Mouse (Mus musculus) Patski (cell line): ENCODE measurements at regions not wholly inside any gene's neighbourhood (a gene's known extent, or its start where the extent isn't known, plus 50 kb on each side); places are given as distances from the start of the nearest gene placed in this dataset.
"Not testable (repeated sequence)": the region's sequence is repeated elsewhere in the genome, so short reads cannot be mapped to it uniquely, and the experiment has no call there.

Experiments
- ATAC-seq: fragments of 100-300 bp; one replicate; pipeline ENCODE4 v1.8.0; 2021
- CTCF ChIA-PET: fragments of 350-600 bp; sonication (Branson Sonifier 250); formaldehyde crosslinking; loops from one replicate; lab custom pipeline; 2022; ENCODE audit warnings: inconsistent platforms; lab: Charles Lee
- POLR2A ChIA-PET: fragments of 350-600 bp; sonication (Branson Sonifier 250); formaldehyde crosslinking; loops from one replicate; lab custom pipeline; 2022; ENCODE audit warnings: antibody characterized with exemption, inconsistent platforms; lab: Charles Lee
- DNase-seq: peaks from one replicate; pipeline ENCODE4 v3.0.0-alpha.2; 2011; ENCODE audit warnings: low read depth, low spot score
- H3K27me3 ChIP-seq: fragments of 371-371 bp; one replicate; pipeline ENCODE4 v1.5.1; 2021
- CTCF ChIP-seq: fragments of 100-300 bp; IDR thresholded peaks from one replicate; pipeline ENCODE4 v1.5.1; 2021
- in situ Hi-C: fragments of 300-500 bp; cut with MboI; formaldehyde crosslinking; loops from 3 replicates; pipeline ENCODE4 v1.11.1; 2018; ENCODE audit warnings: low pct_unique_long_range_greater_than_20kb, mixed read lengths

DNA sequence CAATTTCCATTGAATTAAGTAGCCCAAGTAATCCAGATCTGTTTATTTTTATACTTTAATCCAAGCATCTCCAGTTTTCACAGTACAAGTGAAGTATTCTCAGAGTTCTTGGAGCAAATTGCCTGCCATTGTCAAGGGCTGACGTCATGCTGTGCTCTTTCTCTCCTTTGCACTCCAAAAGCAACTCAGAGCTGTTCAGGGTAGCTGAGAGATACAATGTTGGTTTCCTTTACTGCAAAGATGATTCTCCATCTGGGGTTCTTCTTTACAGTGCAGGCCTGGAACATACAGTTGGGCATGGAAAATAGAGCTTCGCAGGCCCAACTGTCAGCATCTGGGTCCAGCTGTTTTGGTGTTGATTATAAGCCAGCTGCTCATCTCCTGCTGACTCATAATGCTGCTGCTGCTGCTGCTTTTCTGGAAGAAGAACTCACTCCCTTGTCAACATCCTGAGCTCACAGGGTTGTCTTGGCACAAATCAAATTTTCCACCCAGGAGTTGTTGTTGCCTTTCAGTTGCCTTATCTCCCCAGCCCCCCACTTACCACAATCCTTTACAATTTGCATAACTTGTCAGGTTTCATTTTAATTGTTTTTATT is 454.7 kb upstream of the Slc5a7 start:
- POLR2A ChIA-PET = no interaction called here

DNA sequence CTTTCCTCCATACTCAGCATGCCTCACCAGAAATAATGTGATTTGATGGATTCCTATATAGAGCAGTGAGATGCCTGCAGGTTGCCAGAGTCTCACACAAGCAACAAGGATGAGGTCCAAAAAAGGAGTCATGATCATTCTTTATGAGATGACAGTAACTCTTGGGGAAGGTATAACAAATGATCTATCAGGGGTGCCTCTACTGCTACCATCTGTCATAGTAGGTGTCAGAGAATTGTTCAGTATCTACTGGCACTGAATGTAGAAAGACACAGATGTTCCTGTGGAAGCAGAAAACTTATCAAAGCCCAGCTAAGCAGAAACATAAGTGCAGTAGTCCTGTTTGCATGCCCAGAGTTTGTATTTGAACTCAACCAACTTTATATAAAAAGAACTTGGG is 454.1 kb upstream of the Slc5a7 start:
- DNase-seq (no peak), ATAC-seq (no peak)
- no peaks in the 10 kb centered on the region for H3K27me3 ChIP-seq
- CTCF ChIA-PET = no interaction called here
- POLR2A ChIA-PET = no interaction called here
- in situ Hi-C loops = no loop called here
- no peak for TF ChIP-seq CTCF

More for the DNA sequence above, 454.7 kb upstream of the Slc5a7 start:
- CTCF ChIA-PET = no interaction called here
- TF ChIP-seq CTCF = no peak
- ATAC-seq = no peak
- in situ Hi-C loops = no loop called here
- no peaks in the 10 kb centered on the region for H3K27me3 ChIP-seq
- no peak for DNase-seq

DNA sequence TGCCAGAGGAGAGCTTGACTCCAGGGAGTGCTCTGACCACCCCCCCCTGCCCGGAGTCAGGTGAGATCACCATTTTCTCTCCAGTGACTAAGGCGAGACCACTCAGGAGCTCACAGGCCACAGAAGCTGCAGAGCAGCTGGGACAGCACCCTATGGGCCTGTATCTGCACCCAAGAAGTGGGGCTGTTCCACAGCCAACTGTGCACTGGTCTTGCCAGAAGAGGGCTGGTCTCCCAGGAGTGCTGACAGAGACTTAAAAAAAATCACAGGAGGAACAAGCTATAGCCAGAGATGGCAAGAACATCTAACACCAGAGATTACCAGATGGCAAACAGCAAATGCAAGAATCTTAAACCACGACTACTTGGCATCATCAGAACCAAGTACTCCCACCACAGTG is 437.0 kb upstream of the Slc5a7 start:
- ATAC-seq = no peak
- in situ Hi-C loops = no loop called here
- no peak for TF ChIP-seq CTCF

DNA sequence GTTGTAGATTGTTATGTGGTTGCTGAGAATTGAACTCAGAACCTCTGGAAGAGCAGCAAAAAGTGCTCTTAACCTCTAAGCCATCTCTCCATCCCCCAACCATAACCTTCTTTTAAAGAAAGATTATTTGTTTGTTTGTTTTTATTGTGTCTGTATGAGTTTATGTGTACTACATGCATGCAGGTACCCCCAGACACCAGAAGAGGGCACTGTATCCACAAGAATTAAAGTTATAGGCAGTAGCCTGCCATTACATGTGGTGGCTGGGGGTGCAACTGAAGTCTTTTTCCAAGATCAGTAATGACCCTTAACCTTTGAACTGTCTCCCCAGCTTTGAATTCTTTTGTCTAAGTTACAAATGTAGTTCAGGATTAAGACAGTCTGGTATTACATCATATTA is 428.8 kb upstream of the Slc5a7 start:
- ATAC-seq (no peak), DNase-seq (no peak)
- ChIA-PET CTCF (no interaction called here), POLR2A (no interaction called here)
- H3K27me3 ChIP-seq = no peaks in the 10 kb centered on the region
- TF ChIP-seq CTCF = peak; percentile 20
- in situ Hi-C loops = no loop called here

More for the DNA sequence above, 437.0 kb upstream of the Slc5a7 start:
- POLR2A ChIA-PET = no interaction called here
- no peak for DNase-seq
- CTCF ChIA-PET = no interaction called here
- no peaks in the 10 kb centered on the region for H3K27me3 ChIP-seq

DNA sequence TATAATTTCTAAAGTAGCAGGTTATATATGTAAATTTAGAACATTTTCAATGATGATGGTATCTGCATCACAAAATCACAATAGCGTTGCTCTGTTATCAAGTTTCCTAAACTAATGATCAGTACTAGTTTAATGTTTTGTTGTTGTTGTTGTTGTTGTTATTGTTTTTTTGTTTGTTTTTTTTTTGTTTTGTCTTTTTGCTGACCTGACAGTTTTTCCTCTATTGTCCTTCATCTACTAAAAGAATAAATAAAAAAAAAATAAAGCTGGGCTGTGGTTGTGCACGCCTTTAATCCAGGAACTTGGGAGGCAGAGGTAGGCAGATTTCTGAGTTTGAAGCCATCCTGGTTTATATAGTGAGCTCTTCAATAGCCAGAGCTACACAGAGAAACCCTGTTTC is 427.9 kb upstream of the Slc5a7 start:
- TF ChIP-seq CTCF = no peak
- in situ Hi-C loops = no loop called here
- DNase-seq (no peak), ATAC-seq (no peak)
- no peaks in the 10 kb centered on the region for H3K27me3 ChIP-seq
- CTCF ChIA-PET = no interaction called here
- POLR2A ChIA-PET = no interaction called here

DNA sequence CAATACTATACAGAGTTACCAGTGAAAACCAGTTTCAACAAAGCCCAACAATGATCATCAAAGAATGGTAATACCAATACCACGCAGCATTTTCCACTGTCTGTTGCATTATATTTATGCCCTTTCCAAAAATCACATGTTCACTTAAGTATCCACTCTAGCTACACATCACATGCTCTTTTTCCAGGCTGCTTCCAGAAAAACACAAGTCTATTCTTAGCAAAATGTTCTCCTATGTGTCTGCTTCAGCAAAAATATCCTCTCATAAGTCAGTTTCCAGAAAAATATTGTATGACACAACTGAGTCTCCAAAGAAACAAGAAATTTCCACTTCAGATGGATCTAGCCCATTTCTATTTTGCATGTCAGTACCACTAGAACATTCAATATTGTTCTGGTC is 414.2 kb upstream of the Slc5a7 start:
- POLR2A ChIA-PET = no interaction called here
- H3K27me3 ChIP-seq = no peaks in the 10 kb centered on the region
- in situ Hi-C loops = no loop called here

DNA sequence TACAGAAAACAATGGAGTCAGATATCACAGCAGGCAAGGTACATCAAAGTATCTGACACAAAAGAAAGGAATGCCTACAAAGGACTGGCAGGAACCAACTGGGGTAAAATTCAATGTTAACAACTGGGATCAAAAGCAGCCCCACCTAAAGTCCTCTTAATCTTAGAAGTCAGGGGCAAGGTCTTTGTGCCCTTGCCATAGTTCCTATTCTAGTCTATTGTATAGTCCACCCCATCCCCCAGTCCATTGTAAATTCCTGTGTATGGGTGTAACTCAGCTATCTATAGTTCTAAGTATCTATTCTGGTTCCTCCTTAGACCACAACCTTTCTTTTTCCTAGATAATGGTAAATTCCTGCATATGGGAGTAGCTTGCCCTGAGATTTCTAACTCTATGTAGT is 409.0 kb upstream of the Slc5a7 start:
- ATAC-seq, DNase-seq, POLR2A ChIA-PET, in situ Hi-C loops, CTCF ChIA-PET, H3K27me3 ChIP-seq: not testable (repeated sequence)

More for the DNA sequence above, 414.2 kb upstream of the Slc5a7 start:
- DNase-seq (no peak), ATAC-seq (no peak)
- CTCF ChIA-PET = no interaction called here
- no peak for TF ChIP-seq CTCF

DNA sequence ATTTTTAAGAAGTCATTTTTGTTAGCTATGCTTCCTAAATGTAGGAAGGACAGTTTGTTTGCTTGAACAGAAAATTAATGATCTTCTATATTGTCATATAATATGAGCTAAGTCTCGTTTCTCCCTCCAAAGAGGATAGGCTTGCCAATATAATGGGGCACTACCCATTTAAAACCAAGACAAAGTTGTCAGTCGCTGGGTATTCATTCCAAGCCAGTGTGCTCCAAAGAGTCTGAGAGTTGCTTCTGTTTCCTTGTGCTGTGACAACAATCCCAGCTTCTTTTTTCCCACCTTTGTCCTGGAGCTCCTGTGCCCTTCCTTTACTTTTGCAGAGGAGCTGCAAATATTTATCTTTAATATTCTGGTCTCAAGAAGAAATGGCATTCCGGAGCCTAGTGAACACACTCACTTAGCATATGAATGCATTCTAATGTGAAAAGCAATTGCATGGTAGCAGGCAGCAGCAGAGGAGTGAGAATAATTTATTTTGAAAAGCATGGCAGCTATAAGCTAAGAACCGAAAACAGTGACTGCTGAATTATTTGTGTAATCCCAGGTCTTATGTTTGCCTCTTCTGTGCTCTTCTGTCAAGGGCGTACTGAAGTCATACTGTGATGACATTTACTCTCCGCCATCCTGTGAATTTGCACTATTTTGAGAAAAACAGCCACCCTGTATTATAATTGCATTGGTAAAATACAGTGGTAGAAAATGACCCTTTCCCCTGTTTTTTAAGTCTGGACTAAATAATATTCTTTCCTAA is 402.7 kb upstream of the Slc5a7 start:
- no peak for TF ChIP-seq CTCF
- ChIA-PET POLR2A (no interaction called here), CTCF (no interaction called here)
- H3K27me3 ChIP-seq = no peaks in the 10 kb centered on the region
- DNase-seq = no peak
- no peak for ATAC-seq
- in situ Hi-C loops = no loop called here

DNA sequence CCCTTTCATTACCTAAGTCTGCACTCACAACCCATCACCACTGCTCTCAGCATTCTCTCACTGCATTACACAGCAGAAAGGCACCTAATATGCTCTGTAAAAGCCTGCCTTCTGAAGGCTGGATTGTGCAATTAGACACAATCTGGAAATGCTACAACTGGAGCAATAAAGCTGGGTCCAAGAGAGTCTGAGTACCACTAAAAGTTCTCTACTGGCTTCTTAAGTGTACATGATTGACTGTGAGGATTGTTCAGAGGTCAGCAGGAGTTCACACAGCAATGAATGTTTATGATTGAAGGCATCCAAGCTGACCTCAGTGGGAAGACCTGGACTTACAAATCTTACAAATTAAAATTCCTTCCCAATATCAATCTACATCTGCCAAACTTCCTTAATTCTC is 395.8 kb upstream of the Slc5a7 start:
- DNase-seq (no peak), ATAC-seq (no peak)
- CTCF ChIA-PET = no interaction called here
- H3K27me3 ChIP-seq = no peaks in the 10 kb centered on the region
- TF ChIP-seq CTCF = no peak
- in situ Hi-C loops = no loop called here
- POLR2A ChIA-PET = no interaction called here

DNA sequence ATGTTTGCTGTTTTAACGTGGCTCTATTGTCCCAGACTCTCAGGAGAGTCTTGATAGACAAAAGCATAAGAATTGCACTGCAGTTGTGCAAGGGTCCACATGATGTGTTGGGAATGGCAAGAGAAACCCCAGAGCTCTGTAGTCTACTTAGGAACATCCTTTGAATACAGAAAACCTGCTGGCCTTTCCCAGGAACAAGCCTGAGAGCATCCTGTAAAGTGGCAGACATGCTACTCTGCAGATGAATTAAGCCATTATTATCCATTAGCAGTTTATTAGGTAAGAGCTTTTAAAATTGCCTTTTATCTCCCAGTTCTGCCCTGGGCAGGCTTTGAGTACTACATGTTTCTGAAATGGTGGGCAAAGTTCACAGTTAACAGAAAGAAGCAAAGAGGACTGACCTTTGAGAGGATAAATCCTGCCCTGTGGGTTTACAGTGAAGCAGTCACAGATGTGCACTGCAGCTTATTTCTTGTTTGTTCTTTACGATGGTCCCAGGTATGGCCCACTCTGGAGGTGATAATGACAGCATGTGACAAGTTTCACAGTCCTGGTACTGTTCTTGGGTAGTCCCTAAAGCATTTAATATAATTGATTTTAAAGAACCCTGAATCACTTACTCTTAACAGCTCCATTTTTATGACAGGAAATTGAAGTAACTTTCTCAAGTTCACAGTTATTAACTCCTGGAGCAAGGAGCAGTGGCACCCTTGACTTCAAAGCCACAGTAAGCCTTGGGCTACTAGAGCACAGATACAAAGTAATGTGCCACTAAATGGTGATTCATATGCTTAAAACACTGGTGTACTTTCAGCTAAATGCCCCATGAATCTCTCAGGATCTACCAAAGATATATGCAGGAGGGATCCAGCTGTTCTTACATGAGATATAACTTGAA is 386.6 kb upstream of the Slc5a7 start:
- DNase-seq = no peak
- H3K27me3 ChIP-seq = no peaks in the 10 kb centered on the region
- ChIA-PET CTCF (no interaction called here), POLR2A (no interaction called here)
- in situ Hi-C loops = no loop called here
- ATAC-seq = no peak
- TF ChIP-seq CTCF = no peak

DNA sequence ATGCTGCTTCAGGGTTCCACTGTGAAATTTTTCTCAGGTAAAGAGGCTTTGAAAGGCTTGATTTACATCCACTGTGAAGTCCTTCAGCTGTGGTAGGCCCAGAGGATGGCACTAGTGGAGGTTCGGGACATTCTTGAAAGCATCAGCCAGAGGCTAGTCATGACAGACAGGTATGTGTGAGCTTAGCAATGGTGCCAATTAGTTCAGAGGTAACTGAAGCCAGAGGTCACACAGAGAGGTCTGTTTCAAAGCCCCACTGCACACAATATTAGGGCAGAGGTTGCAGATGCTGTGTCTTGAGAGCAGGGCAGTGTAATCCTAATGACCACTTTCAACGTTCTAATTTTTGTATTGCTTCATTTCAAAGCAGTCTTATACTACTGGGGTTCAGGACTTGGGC is 379.3 kb upstream of the Slc5a7 start:
- in situ Hi-C loops = no loop called here
- POLR2A ChIA-PET = no interaction called here
- no peak for ATAC-seq
- DNase-seq = no peak
- no peak for TF ChIP-seq CTCF
- H3K27me3 ChIP-seq = peaks cover 4% of the 10 kb centered on the region
- CTCF ChIA-PET = no interaction called here
